Mouse (Mus musculus): ENCODE results near the gene Zfp831. TPM values are rescaled to one million over a fixed set of nuclear protein-coding genes. Genes with fewer than 3 reads are reported as not detected.
A peak's percentile ranks its signal among the peaks of the same experiment; 100 is the strongest.

Gene Zfp831
- under 1 TPM; 0.54 to 0.64 TPM for total RNA-seq (2021)
- long read RNA-seq, experiment 1 = 0 reads
- long read RNA-seq, experiment 2 = 0 reads

DNA sequence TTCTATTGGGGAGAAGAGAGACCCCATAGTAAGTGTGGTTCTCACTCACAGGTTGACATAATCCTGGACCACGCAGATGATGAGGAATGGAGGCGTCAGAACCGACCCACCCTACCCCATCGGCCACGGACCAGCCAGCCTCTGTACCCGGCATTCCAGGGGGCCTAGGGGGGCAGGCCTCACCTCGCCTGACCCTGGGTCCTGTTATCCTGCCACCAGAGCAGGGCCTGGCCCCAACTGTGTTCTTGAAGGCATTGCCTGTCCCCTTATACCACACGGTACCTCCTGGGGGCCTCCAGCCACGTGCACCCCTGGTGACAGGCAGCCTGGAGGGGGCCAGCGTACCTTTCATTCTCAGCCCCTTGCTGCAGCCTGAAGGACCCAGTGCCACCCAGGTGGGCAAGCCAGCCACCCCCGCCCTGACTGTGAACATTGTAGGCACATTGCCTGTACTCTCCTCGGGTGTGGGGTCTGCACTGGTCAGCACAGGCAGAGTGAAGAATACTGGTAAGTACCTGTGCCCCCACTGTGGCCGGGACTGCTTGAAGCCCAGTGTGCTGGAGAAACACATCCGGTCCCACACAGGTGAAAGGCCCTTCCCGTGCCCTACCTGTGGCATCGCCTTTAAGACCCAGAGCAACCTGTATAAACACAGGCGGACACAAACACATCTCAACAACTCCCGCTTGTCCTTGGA is at the start of gene Zfp831:
Zfp831 (plus strand) TSS at position 87 of the 697 bp plus-strand sequence.
- DNase-seq = no peak

DNA sequence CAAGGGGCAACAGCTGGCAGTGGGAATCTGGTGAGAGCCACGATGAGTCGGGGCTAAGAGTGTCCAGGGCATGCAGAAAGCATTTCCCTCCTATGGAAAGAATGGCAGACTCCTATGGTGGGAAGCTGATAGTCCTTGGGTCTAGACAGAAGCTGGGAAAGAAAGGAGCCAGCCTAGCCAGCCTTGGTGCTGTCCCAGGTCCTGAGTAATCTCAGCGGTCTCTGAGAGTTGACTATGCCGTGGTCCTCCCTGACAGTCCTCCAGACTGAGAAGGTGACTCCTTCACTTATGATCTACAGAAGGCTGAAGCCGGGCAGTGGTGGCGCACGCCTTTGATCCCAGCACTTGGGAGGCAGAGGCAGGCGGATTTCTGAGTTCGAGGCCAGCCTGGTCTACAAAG is 48.4 kb upstream of the Zfp831 start:
- no peak for DNase-seq

DNA sequence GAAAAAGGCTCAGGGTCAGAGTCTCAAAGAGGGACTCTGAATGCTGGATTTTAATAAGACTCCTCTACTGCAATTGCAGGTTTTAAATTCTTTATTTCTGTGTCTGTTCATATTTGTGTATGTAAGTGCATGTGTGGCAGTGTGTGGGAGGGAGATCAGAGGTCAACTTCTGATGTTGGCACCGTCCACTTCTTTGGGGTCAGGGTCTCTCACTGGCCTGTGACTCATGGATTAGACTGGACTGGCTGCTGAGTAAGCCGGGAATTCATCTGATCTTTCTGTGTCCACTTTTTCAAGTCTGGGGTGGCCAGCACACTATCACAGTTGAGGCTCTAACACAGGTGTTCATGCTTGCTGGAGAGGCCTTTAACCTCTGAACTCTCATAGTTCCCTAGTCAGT is 47.7 kb upstream of the Zfp831 start:
- no peak for DNase-seq

GRCm38 (mm10) chr2:174596457-174596856 is 46.9 kb upstream of the Zfp831 start:
- no peak for DNase-seq

DNA sequence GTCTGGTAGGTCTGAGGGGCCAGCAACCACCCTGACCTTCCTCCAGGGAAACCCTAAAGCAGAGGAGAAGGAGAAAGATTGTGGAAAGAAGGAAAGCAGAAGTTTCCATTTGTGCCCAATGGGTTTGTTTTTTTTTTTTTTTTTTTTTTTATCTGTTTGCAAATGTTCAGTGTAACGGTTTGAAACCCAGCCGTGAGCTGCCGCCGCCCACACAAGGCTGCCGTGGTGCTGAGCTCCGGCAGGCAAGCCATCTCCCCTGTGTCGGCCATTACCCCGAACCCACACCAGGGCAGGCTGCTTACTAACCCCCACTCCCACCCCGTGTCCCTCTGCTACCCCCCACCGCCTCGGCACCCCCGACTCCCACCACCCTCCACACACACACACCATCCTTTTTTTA is 44.9 kb upstream of the Zfp831 start:
- DNase-seq = no peak

GRCm38 (mm10) chr2:174599071-174599635 is 44.2 kb upstream of the Zfp831 start:
- no peak for DNase-seq

DNA sequence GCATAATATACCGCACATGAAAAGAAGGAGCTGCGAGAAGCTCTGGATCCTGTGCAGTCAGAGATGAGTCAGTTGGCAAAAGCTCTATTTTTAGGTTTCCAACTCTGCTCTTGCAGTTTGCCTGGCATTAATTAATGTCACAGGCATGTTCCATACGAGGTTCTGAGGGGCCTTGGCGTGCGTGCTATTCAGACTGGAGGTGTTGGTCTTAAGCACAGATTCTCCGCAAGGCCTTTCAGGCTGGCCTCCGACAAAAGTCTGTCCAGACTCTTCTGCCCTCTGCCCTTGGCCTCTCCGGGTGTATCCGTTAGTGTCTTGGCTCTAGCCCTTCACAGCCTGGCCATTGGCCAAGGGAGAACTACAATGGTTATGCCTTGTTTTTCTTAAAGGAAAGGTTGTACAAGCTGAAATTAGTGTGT is 43.5 kb upstream of the Zfp831 start:
- DNase-seq = peak; percentile 84

DNA sequence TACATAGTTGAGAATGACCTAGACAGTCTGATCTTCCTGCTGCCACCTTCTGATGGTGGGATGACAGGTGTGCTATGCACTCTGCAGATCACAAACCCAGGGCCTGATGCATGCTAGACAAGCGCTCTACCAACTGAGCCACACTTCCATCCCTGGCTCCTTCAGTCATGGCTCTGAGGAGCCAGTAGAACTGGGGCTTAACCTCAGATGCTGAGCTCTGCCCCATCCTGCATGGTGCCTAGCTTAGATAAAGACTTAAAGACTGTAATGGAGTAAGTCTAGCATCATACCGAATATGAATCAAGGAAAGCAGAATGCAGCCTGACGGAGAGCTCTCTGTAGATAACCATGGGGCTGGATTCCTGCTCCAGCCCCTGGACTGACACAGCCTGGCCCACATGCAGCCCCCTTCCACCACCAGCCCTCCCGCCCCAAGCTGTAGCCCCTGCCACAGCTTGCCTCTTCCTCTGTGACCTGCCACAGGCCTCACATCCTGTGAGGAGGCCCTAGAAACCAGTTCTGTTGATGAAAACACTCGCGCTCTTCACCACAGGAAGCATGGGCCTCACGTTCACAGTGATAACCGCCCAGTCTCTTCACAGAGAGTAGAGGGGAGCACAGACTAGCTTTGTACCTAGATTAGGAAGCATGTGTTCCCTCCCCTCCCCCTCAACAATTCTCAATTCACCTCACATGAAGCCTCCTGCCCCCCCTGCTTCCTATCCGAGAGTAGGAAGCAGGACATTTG is 41.2 kb upstream of the Zfp831 start:
- no peak for DNase-seq

- no peak for DNase-seq
Observed at GRCm38 (mm10) chr2:174603321-174603720, 40.0 kb upstream of the Zfp831 start.

GRCm38 (mm10) chr2:174605020-174605419 is 38.3 kb upstream of the Zfp831 start:
- DNase-seq = no peak

DNA sequence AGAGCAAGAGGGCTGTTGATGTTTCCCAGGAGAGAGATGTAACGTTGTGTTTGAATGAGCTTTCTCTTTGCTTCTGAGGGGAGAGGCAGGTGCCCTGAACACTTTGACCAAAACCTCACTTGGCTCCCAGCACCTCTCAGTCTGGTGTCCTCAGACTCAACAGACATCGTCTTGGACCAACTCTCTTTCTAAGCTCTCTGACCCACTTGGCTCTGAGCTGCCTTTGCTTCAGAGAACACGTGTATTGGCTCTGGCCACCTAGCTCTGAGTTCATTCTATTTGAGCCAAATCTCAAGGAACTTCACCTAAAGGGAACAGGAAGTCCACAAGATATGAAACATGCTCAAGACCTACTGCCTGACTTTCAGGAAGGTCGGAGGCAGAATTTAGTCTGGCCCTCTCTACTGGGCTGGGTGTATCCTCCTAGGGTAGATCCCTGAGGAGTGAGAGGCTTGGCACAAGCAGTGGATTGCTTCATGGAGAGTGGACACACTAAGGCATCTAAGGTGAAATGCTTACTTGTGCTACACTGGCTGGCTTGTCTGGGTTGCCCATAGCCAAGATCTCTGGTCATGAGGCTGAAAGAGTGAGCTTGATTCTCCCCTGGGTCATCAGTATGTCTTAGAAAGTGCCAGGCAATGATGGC is 37.8 kb upstream of the Zfp831 start:
- peak; percentile 65 for DNase-seq

DNA sequence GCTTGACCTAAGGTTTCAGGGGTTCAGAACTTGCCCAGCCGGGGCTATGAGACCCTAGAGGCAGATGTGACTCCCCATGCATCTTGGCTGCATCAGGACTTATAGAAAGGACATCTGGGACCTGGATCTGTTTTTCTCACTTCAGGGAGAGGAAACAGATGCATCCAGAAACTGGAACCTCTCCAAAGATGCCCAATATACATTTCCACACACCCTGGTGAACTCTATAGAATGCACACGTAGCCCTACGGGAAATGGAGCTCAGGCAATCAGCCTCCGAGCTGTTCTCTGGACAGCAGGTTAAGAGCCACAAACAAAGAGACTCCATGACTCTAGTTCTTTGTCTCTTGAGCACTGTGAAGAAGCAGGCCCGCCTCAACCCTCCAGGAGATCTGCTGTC is 37.0 kb upstream of the Zfp831 start:
- DNase-seq = no peak

GRCm38 (mm10) chr2:174609892-174610291 is 33.4 kb upstream of the Zfp831 start:
- peak; percentile 74 for DNase-seq

DNA sequence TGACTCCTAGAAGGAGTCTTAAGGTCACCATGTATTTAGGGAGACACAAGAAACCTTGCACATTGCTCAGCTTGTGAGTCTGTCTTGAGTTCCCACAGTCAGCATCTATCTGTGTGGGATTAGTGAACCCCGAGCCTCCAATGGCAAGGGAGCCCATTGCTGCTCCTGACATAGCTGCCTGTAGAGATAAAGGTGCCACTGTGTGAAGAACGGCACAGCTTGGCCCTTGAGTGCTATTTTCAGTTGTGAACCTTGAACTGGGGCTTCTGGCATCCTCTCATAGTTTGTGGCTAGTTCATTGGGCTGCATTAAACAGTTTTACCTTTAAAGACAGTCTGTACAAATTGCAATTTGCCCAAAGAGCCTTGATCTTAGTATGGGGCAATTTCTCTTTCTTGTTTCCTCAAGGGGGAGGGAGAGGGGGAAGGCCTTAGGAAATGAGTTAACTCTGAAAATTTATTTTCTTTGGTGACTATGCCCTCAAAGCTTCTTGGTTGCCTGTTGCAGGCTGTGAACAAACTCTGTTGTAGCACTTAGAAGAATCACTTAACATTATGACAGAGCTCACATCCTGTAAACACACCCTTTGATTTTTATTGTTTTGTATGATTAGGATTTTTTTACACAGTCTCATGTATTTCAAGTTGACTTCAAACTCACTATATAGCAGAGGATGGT is 30.8 kb upstream of the Zfp831 start:
- DNase-seq = no peak

DNA sequence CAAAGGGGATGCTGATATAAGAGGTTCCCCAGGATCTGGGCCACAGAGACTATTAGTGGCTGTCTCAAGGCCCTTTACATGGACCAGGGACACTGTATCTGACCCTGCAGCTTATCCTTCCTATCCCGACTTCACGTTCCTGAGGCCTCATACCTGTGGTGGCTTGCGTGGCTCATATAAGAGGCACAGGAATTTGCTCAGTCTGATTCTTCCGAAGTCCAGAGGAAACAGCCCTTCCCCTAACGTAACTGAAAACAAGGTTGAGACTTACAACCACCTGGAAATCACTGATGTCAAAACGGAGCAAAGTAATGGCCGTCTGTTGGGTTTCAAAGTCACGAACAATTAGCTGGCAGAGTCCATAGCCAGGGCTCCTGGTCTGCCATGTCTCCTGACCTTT is 30.1 kb upstream of the Zfp831 start:
- no peak for DNase-seq

- DNase-seq = no peak
Observed at GRCm38 (mm10) chr2:174613921-174614441, 29.4 kb upstream of the Zfp831 start.

DNA sequence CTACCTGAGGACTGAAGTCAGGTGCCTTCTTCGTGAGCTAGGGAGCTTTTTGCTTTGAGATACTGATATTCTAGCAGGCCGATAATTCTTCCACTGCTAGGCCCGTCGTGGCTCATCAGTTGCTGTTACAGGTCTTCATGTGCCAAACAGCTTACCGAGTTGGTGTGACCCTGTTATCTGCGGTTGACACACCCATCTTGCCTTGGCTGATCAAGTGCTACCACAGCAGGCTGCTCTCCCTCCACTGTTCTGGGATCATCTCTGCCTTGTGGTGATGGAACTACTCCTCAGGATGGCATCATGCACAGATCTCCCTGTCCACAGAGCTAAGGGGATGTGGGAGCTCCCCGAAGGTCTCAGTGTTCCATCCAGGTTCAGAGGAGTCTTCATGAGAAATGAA is 21.5 kb upstream of the Zfp831 start:
- DNase-seq = no peak

GRCm38 (mm10) chr2:174624430-174624829 is 18.9 kb upstream of the Zfp831 start:
- DNase-seq = no peak

DNA sequence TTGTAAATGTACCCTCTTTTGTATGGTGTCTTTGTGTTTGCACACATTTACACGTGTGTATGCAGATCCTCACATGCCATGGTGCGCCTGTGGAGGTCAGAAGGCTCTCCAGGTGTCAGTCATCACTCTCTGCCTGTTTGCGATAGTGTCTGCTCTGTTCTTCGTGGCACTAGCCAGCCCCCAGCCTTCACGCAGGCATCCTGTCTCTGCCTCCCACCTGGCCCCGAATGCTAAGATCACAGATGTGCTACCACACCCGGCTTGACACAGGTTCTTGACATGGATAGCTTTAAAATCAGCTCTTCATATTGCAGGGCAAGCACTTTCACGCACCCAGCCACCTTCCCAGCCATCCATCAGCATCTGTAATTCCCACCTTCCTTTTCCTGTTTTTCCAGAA is 16.3 kb upstream of the Zfp831 start:
- no peak for DNase-seq

DNA sequence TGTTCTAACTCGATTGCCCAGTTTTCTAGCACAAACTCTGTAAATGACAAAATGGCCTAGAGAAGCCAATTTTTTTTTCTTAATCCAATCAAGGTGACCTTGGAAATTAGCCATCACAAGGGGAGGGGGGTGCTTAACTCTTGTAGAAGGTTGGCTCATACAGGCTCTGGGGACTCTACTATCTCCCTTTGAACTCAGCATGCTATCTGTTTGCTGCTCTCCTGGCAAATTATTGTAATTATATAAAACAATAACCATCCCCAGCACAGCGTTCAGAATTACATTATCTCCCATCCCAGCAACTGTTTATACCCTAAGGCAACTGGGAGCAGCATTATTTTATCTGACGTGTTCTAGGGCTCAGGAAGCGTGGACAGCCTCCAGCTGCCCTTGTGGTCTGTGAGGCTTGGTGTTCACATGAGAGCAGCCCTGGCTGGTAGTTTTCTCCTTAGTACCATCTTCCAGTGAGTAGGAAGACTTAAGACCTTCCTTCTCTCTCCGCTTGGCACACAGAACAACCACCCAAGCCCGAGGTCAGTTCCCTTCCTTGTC is 14.0 kb upstream of the Zfp831 start:
- no peak for DNase-seq

DNA sequence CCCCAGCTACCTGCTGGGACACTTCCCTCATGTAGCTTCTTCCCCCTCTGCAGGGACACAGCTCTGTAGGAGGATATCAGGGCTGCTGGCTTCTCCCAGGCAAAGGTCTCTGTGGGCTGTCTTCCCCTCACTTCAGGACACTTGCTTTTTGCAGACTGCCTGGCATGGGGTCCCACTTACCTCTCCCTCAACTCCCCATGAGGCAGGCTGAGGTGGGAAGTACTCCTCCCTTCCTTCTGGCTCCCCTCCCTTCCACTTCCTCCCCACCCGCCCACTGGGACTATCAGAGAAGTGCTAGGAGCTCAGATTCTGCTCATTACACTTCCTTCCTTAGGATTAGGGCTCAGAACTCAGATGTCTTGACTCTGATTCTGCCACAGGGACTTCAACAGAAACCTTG is 6.6 kb upstream of the Zfp831 start:
- DNase-seq = no peak

DNA sequence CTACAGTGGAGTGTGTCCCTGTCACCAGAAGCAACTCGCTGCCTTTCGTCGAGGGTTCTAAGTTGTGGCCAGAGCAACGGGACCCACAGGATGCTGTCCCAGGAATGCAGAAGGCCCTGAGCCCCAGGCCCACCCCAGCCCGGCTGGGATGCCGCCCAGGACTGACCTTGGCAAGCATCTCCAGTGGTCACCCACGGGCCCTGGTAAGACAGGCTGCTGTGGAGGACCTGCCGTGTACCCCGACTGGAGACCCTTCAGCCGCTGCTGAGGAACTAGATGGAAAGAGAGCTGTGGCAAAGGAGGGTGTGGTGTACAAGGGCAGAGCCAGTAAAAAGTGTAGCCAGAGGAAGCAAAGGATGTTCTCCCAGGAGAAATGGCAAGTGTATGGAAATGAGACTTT is 1.6 kb downstream of the Zfp831 start:
- DNase-seq = no peak

Measured in adrenal gland, postnatal 10 days (tissue).